Mouse (Mus musculus) effector memory CD4-positive, alpha-beta T cell, adult 5 months (primary cell): ENCODE measurements around the gene Ifna4. TPM values are rescaled to one million over a fixed set of nuclear protein-coding genes. Genes with fewer than 3 reads are reported as not detected.

Source experiments
- polyA plus RNA-seq: library from polyadenylated mRNA; unstranded; fragments of 100-300 nt; shearing (Covaris generic); gene quantifications from one replicate; pipeline ENCODE4 v1.2.1, GENCODE M21; 2017

The Ifna4 gene
- not detected for polyA plus RNA-seq

GRCm38 (mm10) chr4:88841438-88841911 is at the start of gene Ifna4:
TSS of gene Ifna4 (plus strand) at chr4:88841861.

GRCm38 (mm10) chr4:88793936-88794675 is 47.6 kb upstream of the Ifna4 start, which contains the start of gene Gm13275:
TSS of gene Gm13275 (plus strand) at chr4:88794487.

GRCm38 (mm10) chr4:88797097-88797496 is 44.6 kb upstream of the Ifna4 start, which contains the start of gene Gm13279:
TSS of gene Gm13279 (plus strand) at chr4:88797397.

DNA sequence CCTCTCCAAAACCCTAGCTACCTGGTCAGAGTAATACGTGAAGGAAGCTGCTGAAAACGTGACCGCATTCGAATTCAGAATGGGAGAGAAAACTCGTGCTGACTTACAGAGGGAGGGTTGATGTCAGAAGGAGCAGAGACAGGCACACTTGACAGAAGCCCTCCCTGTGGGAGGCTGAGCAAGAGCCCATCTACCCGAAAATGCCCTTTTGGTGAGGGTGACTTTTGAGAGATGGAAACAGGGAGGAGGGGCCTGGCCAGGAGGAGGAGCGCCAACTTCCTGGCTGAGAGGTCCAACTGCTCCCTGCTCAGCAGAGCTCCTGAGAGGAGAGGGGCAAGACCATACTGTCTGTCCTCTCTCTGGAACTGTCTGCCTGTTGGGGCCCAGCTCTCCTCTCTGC is 42.3 kb upstream of the Ifna4 start, which contains the start of gene Gm13285:
TSS of gene Gm13285 (plus strand) at position 301 of the 400 bp plus-strand sequence.

GRCm38 (mm10) chr4:88802954-88803353 is 38.7 kb upstream of the Ifna4 start, which contains the start of gene Gm13287:
TSS of gene Gm13287 (plus strand) at chr4:88803254.

GRCm38 (mm10) chr4:88805231-88805630 is 36.4 kb upstream of the Ifna4 start, which contains the start of gene Gm13288:
TSS of gene Gm13288 (plus strand) at chr4:88805531.

DNA sequence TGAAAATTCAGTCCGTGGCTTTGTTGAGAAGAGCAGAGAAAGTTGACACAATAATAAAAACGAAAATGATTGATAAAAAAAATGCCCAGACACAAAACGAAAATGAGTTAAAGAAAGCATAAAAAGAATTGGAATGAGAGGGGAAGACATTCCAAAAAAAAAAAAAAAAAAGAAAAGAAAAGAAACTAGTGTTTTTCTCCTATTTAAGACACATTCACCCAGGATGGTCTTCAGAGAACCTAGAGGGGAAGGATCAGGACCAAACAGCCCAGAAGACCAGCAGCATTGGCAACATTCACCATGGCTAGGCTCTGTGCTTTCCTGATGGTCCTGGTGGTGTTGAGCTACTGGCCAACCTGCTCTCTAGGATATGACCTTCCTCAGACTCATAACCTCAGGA is 25.7 kb upstream of the Ifna4 start, which contains the start of gene Ifna7:
TSS of gene Ifna7 (plus strand) at position 301 of the 400 bp plus-strand sequence.

DNA sequence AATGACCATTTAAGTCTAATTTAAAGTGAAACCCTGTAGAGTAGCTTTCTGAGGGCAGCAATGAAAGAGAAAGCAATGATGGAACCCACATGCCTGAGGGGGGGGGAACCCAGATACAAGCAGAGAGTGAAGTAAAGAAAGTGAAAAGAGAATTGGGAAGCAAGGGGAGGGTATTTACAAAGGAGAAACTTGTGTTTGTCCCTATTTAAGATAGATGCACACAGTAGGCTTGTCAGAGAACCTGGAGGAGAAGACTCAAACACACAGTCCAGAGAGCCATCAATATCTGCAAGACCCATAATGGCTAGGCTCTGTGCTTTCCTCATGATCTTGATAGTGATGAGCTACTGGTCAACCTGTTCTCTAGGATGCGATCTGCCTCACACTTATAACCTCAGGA is 22.0 kb upstream of the Ifna4 start, which contains the start of gene Ifna11:
TSS of gene Ifna11 (plus strand) at position 301 of the 400 bp plus-strand sequence.

DNA sequence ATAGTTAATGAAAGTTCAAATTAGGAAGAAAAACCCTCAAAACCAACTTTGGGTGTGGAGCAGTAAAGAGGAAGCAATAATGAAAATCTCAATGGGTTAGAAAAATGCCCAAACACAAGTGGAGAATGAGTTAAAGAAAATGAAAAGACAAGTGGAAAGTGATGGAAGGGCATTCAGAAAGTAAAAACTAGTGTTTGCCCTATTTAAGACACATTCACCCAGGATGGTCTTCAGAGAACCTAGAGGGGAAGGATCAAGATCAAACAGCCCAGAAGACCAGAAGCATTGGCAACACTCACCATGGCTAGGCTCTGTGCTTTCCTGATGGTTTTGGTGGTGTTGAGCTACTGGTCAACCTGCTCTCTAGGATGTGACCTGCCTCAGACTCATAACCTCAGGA is 14.5 kb upstream of the Ifna4 start, which contains the start of gene Ifna6:
TSS of gene Ifna6 (plus strand) at position 301 of the 400 bp plus-strand sequence.

GRCm38 (mm10) chr4:88835225-88835624 is 6.4 kb upstream of the Ifna4 start, which contains the start of gene Ifna5:
TSS of gene Ifna5 (plus strand) at chr4:88835525.

GRCm38 (mm10) chr4:88849698-88850097 is 8.0 kb downstream of the Ifna4 start, which contains the start of gene Ifna1:
TSS of gene Ifna1 (plus strand) at chr4:88850087.

GRCm38 (mm10) chr4:88880101-88880500 is 38.4 kb downstream of the Ifna4 start, which contains the start of gene Ifne:
TSS of gene Ifne (minus strand) at chr4:88880201.

Other genes with a start within 250 kb of the Ifna4 start
- not detected for gene Ifna9, start 249.5 kb upstream of the Ifna4 start, polyA plus RNA-seq
- not detected for gene Ifna12, start 238.5 kb upstream of the Ifna4 start, polyA plus RNA-seq
- not detected for gene C87499, start 207.4 kb upstream of the Ifna4 start, polyA plus RNA-seq
- gene Ifna13, start 197.4 kb upstream of the Ifna4 start, polyA plus RNA-seq: not detected
- gene Ifna16, start 164.9 kb upstream of the Ifna4 start, polyA plus RNA-seq: not detected
- not detected for gene Ifna2, start 157.9 kb upstream of the Ifna4 start, polyA plus RNA-seq
- gene Ifnab, start 150.5 kb upstream of the Ifna4 start, polyA plus RNA-seq: not detected
- gene Gm26566, start 120.1 kb upstream of the Ifna4 start, polyA plus RNA-seq: 0.66 TPM
- gene Klhl9, start 119.4 kb upstream of the Ifna4 start, polyA plus RNA-seq: 19.4 TPM
- gene Gm13271, start 87.0 kb upstream of the Ifna4 start, polyA plus RNA-seq: not detected
- not detected for gene Gm13283, start 81.7 kb upstream of the Ifna4 start, polyA plus RNA-seq
- gene Gm13290, start 68.0 kb upstream of the Ifna4 start, polyA plus RNA-seq: not detected
- gene Gm13289, start 64.9 kb upstream of the Ifna4 start, polyA plus RNA-seq: not detected
- gene Gm13272, start 62.0 kb upstream of the Ifna4 start, polyA plus RNA-seq: not detected
- not detected for gene Ifnz, start 59.7 kb upstream of the Ifna4 start, polyA plus RNA-seq
- gene Gm13276, start 56.2 kb upstream of the Ifna4 start, polyA plus RNA-seq: not detected
- not detected for gene Gm13277, start 53.2 kb upstream of the Ifna4 start, polyA plus RNA-seq
- not detected for gene Gm13278, start 50.3 kb upstream of the Ifna4 start, polyA plus RNA-seq
- not detected for gene Gm13275, start 47.4 kb upstream of the Ifna4 start, polyA plus RNA-seq
- gene Gm13279, start 44.5 kb upstream of the Ifna4 start, polyA plus RNA-seq: not detected
- 0.65 TPM for gene Gm13285, start 42.2 kb upstream of the Ifna4 start, polyA plus RNA-seq
- not detected for gene Gm13287, start 38.6 kb upstream of the Ifna4 start, polyA plus RNA-seq
- 0.32 TPM for gene Gm13288, start 36.3 kb upstream of the Ifna4 start, polyA plus RNA-seq
- not detected for gene Ifna7, start 25.6 kb upstream of the Ifna4 start, polyA plus RNA-seq
- not detected for gene Ifna11, start 21.9 kb upstream of the Ifna4 start, polyA plus RNA-seq
- gene Ifna6, start 14.4 kb upstream of the Ifna4 start, polyA plus RNA-seq: not detected
- gene Ifna5, start 6.3 kb upstream of the Ifna4 start, polyA plus RNA-seq: not detected
- not detected for gene Ifna1, start 8.2 kb downstream of the Ifna4 start, polyA plus RNA-seq
- not detected for gene Ifne, start 38.3 kb downstream of the Ifna4 start, polyA plus RNA-seq